Mouse (Mus musculus): Measurements from ENCODE around the gene Gm14214. TPM values are rescaled to one million over a fixed set of nuclear protein-coding genes. Genes with fewer than 3 reads are reported as not detected.

Gene Gm14214
- total and polyA plus RNA-seq, 3 experiments: 0.17 TPM; not detected in 2

- Histone ChIP-seq H3K27me3 (ENCODE audit: control insufficient read depth in 1 of 2, insufficient read depth in 2 of 2, low read length in 2 of 2) (no peaks in the 10 kb centered on the region), H3K36me3 (ENCODE audit: control insufficient read depth in 1 of 2, insufficient read depth in 2 of 2, low read length in 2 of 2) (peaks cover 2 to 3% of the 10 kb centered on the region in 2 experiments), H3K27ac (ENCODE audit: control insufficient read depth, low read depth, low read length) (no peak overlapping the region), H3K4me3 (ENCODE audit: control insufficient read depth in 1 of 2, insufficient read depth in 1 of 2, low read depth in 2 of 2, low read length in 2 of 2) (no peak overlapping the region), H3K9me3 (replicated peaks; ENCODE audit: insufficient read depth, low read length) (no peaks in the 10 kb centered on the region), H3K9ac (ENCODE audit: control insufficient read depth, low read depth, low read length, poor library complexity, severe bottlenecking) (no peak overlapping the region), H3K4me1 (ENCODE audit: control insufficient read depth in 1 of 2, insufficient read depth in 2 of 2, low read length in 2 of 2) (peaks cover 0 to 3% of the 10 kb centered on the region in 2 experiments; a peak in 2 of 4 replicates), H3K79me2 (ENCODE audit: control insufficient read depth, insufficient read depth, low read length, poor library complexity) (peaks cover 78% of the 10 kb centered on the region)
- TF ChIP-seq MAZ (IDR thresholded peaks at IDR 0.05; ENCODE audit: low read depth, low read length) (no peak), ETS1 (IDR thresholded peaks at IDR 0.05; ENCODE audit: low read depth, low read length) (no peak), POLR2A (IDR thresholded peaks at IDR 0.05; ENCODE audit: control insufficient read depth in 1 of 2, insufficient read depth in 1 of 2, low read depth in 1 of 2, low read length in 2 of 2, poor library complexity in 1 of 2) (no peak)
- DNase-seq (ENCODE audit: low read depth, low spot score): no peak
Measured at GRCm38 (mm10) chr2:154810821-154811220, 41.0 kb upstream of the Gm14214 start.

GRCm38 (mm10) chr2:154809107-154809762, 39.4 kb upstream of the Gm14214 start:
- TF ChIP-seq POLR2A (IDR thresholded peaks at IDR 0.05; ENCODE audit: control insufficient read depth in 1 of 2, insufficient read depth in 1 of 2, low read depth in 1 of 2, low read length in 2 of 2, poor library complexity in 1 of 2) (no peak), CTCF (IDR thresholded peaks at IDR 0.05 in 2 of 3, conservative IDR thresholded peaks at IDR 0.05 in 1 of 3; ENCODE audit: control insufficient read depth in 1 of 3, insufficient read depth in 1 of 3, low read depth in 2 of 3, low read length in 3 of 3, poor library complexity in 1 of 3, severe bottlenecking in 1 of 3) (peak in 2 of 3 experiments; percentile 9 to 14; a peak in 1 of 6 replicates)
- H3K36me3 ChIP-seq (ENCODE audit: control insufficient read depth in 1 of 2, insufficient read depth in 2 of 2, low read length in 2 of 2): peaks cover 0 to 6% of the 10 kb centered on the region in 2 experiments
- DNase-seq (ENCODE audit: low read depth, low spot score): no peak
- no peaks in the 10 kb centered on the region for H3K9me3 ChIP-seq (replicated peaks; ENCODE audit: insufficient read depth, low read length)
- peaks cover 0 to 3% of the 10 kb centered on the region in 2 experiments for H3K4me1 ChIP-seq (ENCODE audit: control insufficient read depth in 1 of 2, insufficient read depth in 2 of 2, low read length in 2 of 2)
- peaks cover 79% of the 10 kb centered on the region for H3K79me2 ChIP-seq (ENCODE audit: control insufficient read depth, insufficient read depth, low read length, poor library complexity)
- H3K9ac ChIP-seq (ENCODE audit: control insufficient read depth, low read depth, low read length, poor library complexity, severe bottlenecking): no peak overlapping the region
- H3K27ac ChIP-seq (ENCODE audit: control insufficient read depth, low read depth, low read length): no peak overlapping the region
- no peak overlapping the region for H3K4me3 ChIP-seq (ENCODE audit: control insufficient read depth in 1 of 2, insufficient read depth in 1 of 2, low read depth in 2 of 2, low read length in 2 of 2)
- H3K27me3 ChIP-seq (ENCODE audit: control insufficient read depth in 1 of 2, insufficient read depth in 2 of 2, low read length in 2 of 2): no peaks in the 10 kb centered on the region

- Histone ChIP-seq H3K4me3 (ENCODE audit: control insufficient read depth in 1 of 2, insufficient read depth in 1 of 2, low read depth in 2 of 2, low read length in 2 of 2) (no peak overlapping the region), H3K36me3 (ENCODE audit: control insufficient read depth in 1 of 2, insufficient read depth in 2 of 2, low read length in 2 of 2) (peaks cover 0 to 18% of the 10 kb centered on the region in 2 experiments), H3K79me2 (ENCODE audit: control insufficient read depth, insufficient read depth, low read length, poor library complexity) (peaks cover 78% of the 10 kb centered on the region), H3K9ac (ENCODE audit: control insufficient read depth, low read depth, low read length, poor library complexity, severe bottlenecking) (no peak overlapping the region), H3K9me3 (replicated peaks; ENCODE audit: insufficient read depth, low read length) (no peaks in the 10 kb centered on the region), H3K27me3 (ENCODE audit: control insufficient read depth in 1 of 2, insufficient read depth in 2 of 2, low read length in 2 of 2) (no peaks in the 10 kb centered on the region), H3K27ac (ENCODE audit: control insufficient read depth, low read depth, low read length) (no peak overlapping the region), H3K4me1 (ENCODE audit: control insufficient read depth in 1 of 2, insufficient read depth in 2 of 2, low read length in 2 of 2) (peaks cover 11 to 12% of the 10 kb centered on the region in 2 experiments; a peak in 3 of 4 replicates)
- no peak for DNase-seq (ENCODE audit: low read depth, low spot score)
- TF ChIP-seq MYC (IDR thresholded peaks at IDR 0.05; ENCODE audit: low read depth, low read length) (no peak), CTCF (IDR thresholded peaks at IDR 0.05 in 2 of 3, conservative IDR thresholded peaks at IDR 0.05 in 1 of 3; ENCODE audit: control insufficient read depth in 1 of 3, insufficient read depth in 1 of 3, low read depth in 2 of 3, low read length in 3 of 3, poor library complexity in 1 of 3, severe bottlenecking in 1 of 3) (no peak), USF1 (IDR thresholded peaks at IDR 0.05; ENCODE audit: low read depth, low read length) (no peak), TCF12 (IDR thresholded peaks at IDR 0.05; ENCODE audit: low read depth, low read length) (no peak), POLR2AphosphoS5 (IDR thresholded peaks at IDR 0.05; ENCODE audit: borderline replicate concordance, low read depth, low read length) (no peak), MEF2A (IDR thresholded peaks at IDR 0.05; ENCODE audit: extremely low read depth, insufficient replicate concordance, low read depth, low read length, poor library complexity, severe bottlenecking) (no peak), POLR2AphosphoS2 (IDR thresholded peaks at IDR 0.05; ENCODE audit: low read length) (no peak)
Measured at GRCm38 (mm10) chr2:154807689-154808088, 37.9 kb upstream of the Gm14214 start.
